Mouse (Mus musculus): ENCODE data around the gene Itgb8.

DNA sequence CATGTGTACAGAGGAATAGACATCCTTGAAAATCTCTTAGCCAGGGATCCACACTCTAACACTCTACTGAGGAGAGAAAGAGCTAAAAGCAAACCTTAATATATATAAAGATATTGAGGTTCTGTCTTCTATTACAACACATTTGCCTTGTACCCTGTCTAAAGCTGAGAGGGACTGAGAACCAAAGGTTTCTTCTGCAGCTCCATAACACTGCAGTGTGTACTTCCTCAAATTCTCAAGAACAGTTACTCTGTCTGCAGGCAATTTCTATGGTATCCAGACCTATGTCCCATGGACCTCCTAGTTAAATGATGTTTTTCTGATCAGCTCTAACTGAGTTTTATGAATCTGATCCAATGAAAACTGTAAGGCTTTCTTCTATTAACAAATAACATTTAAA is 13.9 kb downstream of the Itgb8 start:
- no peak for TF ChIP-seq MXI1 (IDR thresholded peaks at IDR 0.05; ENCODE audit: low read depth, low read length)
- TF ChIP-seq CTCF (conservative IDR thresholded peaks at IDR 0.05 in 1 of 2, IDR thresholded peaks at IDR 0.05 in 1 of 2; ENCODE audit: low read depth in 2 of 2, low read length in 2 of 2), result no peak
- no peak for TF ChIP-seq POLR2A (IDR thresholded peaks at IDR 0.05; ENCODE audit: low read depth, low read length)
- TF ChIP-seq MYC (IDR thresholded peaks at IDR 0.05; ENCODE audit: low read depth, low read length), result no peak
- no peak for TF ChIP-seq CHD2 (IDR thresholded peaks at IDR 0.05; ENCODE audit: low read length)
- no peak for TF ChIP-seq RCOR1 (conservative IDR thresholded peaks at IDR 0.05; ENCODE audit: low read depth, low read length)
- no peak for TF ChIP-seq HCFC1 (IDR thresholded peaks at IDR 0.05; ENCODE audit: low read depth, low read length)
- TF ChIP-seq TCF12 (IDR thresholded peaks at IDR 0.05; ENCODE audit: low read depth, low read length), result no peak
- TF ChIP-seq JUND (conservative IDR thresholded peaks at IDR 0.05; ENCODE audit: low read depth, low read length), result no peak
